Mouse (Mus musculus): ENCODE measurements at regions not wholly inside any gene's neighbourhood (a gene's known extent, or its start where the extent isn't known, plus 50 kb on each side); places are given as distances from the start of the nearest gene placed in this dataset.

DNA sequence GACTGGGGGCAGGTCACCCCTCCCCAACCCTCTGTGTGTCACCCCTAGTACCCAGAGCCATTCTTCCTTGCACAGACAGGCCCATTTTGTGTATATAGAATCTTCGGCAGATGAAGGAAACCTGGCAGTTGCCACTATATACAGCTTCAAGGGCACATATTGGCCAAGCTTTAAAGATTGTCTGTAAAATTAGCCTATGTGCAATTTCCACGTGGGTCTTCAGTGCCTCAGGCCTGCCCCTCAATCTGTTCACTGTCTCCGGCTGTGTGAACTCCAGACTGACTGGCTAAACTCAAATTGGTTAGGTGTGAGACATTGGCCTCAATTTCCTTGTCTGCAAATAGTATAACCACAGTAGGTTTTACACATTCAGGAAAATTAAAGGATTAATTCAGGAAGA lies 130.9 kb upstream of the Kdm8 start:
- H3K4me2 ChIP-seq (ENCODE audit: low read length), result no peak overlapping the region
- H3K4me3 ChIP-seq (ENCODE audit: low read depth, low read length), result no peak overlapping the region
- no peaks in the 10 kb centered on the region for H3K36me3 ChIP-seq (ENCODE audit: control insufficient read depth, insufficient read depth, low read length)
- no peak for DNase-seq (ENCODE audit: low spot score)
- no peak overlapping the region for H3K27ac ChIP-seq (ENCODE audit: low read depth)
- 78% methylated on average over 3 of the region's 3 CpGs for WGBS
- ATAC-seq (replicated peaks; ENCODE audit: low FRiP score, low TSS enrichment, low read depth), result no peak
- no peaks in the 10 kb centered on the region for H3K27me3 ChIP-seq (replicated peaks; ENCODE audit: control insufficient read depth, insufficient read depth, low read length)
- H3K9ac ChIP-seq (ENCODE audit: low read length), result no peak overlapping the region
- H3K9me3 ChIP-seq (ENCODE audit: control insufficient read depth, low read length), result no peaks in the 10 kb centered on the region
- no peaks in the 10 kb centered on the region for H3K4me1 ChIP-seq (replicated peaks; ENCODE audit: control insufficient read depth, insufficient read depth, low read length)

DNA sequence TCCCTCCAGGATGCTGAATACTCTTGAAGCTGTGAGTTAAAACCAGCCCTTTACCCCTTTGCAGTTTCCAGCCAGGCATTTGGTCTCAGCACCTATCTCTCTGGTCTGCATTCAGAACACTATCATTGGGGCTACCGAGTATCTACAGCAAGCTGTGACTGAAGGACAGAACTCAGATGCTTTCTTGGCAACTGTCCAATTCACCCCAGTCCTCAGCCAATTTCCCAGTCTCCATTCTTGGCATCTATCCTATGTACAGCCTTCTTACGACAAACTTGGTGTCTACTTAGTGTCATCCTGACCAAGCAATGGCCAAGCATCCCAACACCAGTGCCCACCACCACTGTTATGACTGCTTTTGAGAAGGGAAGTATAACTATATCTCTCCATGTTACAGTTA lies 109.7 kb upstream of the Kdm8 start:
- Histone ChIP-seq H3K9me3 (ENCODE audit: control insufficient read depth, low read length) (no peaks in the 10 kb centered on the region), H3K9ac (ENCODE audit: low read length) (no peak overlapping the region), H3K4me1 (replicated peaks; ENCODE audit: control insufficient read depth, insufficient read depth, low read length) (no peaks in the 10 kb centered on the region), H3K4me3 (ENCODE audit: low read depth, low read length) (no peak overlapping the region), H3K27me3 (replicated peaks; ENCODE audit: control insufficient read depth, insufficient read depth, low read length) (no peaks in the 10 kb centered on the region), H3K27ac (ENCODE audit: low read depth) (no peak overlapping the region), H3K4me2 (ENCODE audit: low read length) (no peak overlapping the region), H3K36me3 (ENCODE audit: control insufficient read depth, insufficient read depth, low read length) (no peaks in the 10 kb centered on the region)
- WGBS, result 57% methylated on average over 2 of the region's 2 CpGs
- DNase-seq (ENCODE audit: low spot score) (no peak), ATAC-seq (replicated peaks; ENCODE audit: low FRiP score, low TSS enrichment, low read depth) (no peak)

DNA sequence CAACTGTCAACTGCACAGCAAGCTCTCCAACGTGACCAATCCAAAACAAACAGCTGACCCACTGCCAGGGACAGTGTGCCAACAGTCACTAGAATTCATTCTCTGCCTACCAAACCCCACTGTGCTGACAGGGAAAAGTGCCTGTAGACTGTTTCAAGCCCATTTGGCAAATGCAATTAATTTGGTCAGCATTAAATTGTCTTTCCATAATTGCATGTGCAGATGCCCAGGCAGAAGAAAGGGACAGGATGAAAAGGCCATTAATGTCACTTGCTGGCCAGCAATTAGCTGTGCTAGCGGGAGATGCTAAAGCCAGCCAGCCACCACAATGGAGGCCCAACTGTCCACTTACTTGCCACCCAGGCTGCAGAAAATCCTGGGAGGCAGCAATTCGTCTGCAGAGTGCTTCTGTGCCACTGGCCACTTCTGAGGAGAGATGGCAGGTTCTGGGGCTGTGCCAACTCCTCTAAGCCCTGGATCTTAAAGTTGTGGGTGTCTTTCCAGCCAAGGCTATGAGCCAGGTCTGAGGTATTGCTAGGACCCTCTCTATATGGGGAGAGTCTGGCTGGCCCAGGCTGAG lies 108.8 kb upstream of the Kdm8 start:
- ATAC-seq (replicated peaks; ENCODE audit: low FRiP score, low TSS enrichment, low read depth), result no peak
- WGBS, result 71% methylated on average over 3 of the region's 3 CpGs
- DNase-seq (ENCODE audit: low spot score), result no peak

DNA sequence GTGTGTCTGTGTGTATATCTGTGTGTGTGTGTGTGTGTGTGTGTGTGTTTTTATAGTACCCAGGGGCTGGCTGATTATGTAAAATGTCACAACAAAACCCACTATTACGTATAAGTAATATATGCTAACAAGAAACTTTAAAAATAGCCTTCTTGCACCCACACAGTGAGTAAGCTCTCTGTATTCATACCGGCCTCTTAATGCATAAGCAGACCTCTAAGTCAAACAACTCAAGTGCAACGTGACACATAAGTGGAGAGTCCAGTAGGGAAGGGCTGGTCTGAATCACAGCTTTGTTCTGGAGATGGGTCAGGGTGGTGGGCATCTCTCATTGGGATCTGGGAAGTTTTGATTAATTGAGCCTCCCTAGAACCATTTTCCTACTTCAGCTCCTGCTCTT lies 107.7 kb upstream of the Kdm8 start:
- H3K9me3 ChIP-seq (ENCODE audit: control insufficient read depth, low read length), result no peaks in the 10 kb centered on the region
- no peaks in the 10 kb centered on the region for H3K36me3 ChIP-seq (ENCODE audit: control insufficient read depth, insufficient read depth, low read length)
- ATAC-seq (replicated peaks; ENCODE audit: low FRiP score, low TSS enrichment, low read depth) (no peak), DNase-seq (ENCODE audit: low spot score) (no peak)
- no peak overlapping the region for H3K4me3 ChIP-seq (ENCODE audit: low read depth, low read length)
- WGBS, result 63% methylated on average over 3 of the region's 3 CpGs
- H3K9ac ChIP-seq (ENCODE audit: low read length), result no peak overlapping the region
- no peaks in the 10 kb centered on the region for H3K4me1 ChIP-seq (replicated peaks; ENCODE audit: control insufficient read depth, insufficient read depth, low read length)
- no peak overlapping the region for H3K27ac ChIP-seq (ENCODE audit: low read depth)
- H3K27me3 ChIP-seq (replicated peaks; ENCODE audit: control insufficient read depth, insufficient read depth, low read length), result no peaks in the 10 kb centered on the region
- H3K4me2 ChIP-seq (ENCODE audit: low read length), result no peak overlapping the region

More for the DNA sequence above, 108.8 kb upstream of the Kdm8 start:
- Histone ChIP-seq H3K27me3 (replicated peaks; ENCODE audit: control insufficient read depth, insufficient read depth, low read length) (no peaks in the 10 kb centered on the region), H3K27ac (ENCODE audit: low read depth) (no peak overlapping the region), H3K4me2 (ENCODE audit: low read length) (no peak overlapping the region), H3K9ac (ENCODE audit: low read length) (no peak overlapping the region), H3K9me3 (ENCODE audit: control insufficient read depth, low read length) (no peaks in the 10 kb centered on the region), H3K36me3 (ENCODE audit: control insufficient read depth, insufficient read depth, low read length) (no peaks in the 10 kb centered on the region), H3K4me3 (ENCODE audit: low read depth, low read length) (no peak overlapping the region), H3K4me1 (replicated peaks; ENCODE audit: control insufficient read depth, insufficient read depth, low read length) (no peaks in the 10 kb centered on the region)

DNA sequence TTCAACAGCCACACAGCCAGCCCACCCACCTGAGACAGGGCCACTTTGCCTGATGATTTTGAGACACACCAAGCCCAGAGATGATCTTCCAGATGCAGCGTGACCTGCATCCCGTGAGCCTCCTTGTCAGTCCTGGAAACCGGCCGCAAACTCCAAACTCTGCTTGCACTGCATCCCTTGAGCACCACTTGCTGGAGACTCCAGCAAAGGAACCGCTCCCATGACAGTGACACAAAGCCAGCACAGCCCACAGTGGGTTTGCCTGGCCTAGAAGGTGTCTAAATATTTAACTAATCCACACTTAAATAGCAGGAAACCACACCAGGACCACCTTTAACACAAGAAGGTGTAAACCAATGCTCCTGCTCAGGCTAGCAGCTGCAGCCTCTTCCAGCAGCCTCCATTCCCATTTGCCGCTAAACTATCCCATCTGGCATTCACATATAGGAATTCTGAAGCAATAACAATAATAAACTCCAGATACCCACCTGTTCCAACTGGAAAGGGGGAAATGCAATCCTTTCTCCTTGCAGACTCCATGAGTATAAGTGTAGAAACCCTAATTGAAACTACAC lies 106.2 kb upstream of the Kdm8 start:
- Histone ChIP-seq H3K4me3 (ENCODE audit: low read depth, low read length) (no peak overlapping the region), H3K36me3 (ENCODE audit: control insufficient read depth, insufficient read depth, low read length) (no peaks in the 10 kb centered on the region), H3K9me3 (ENCODE audit: control insufficient read depth, low read length) (no peaks in the 10 kb centered on the region), H3K4me1 (replicated peaks; ENCODE audit: control insufficient read depth, insufficient read depth, low read length) (no peaks in the 10 kb centered on the region), H3K4me2 (ENCODE audit: low read length) (no peak overlapping the region), H3K9ac (ENCODE audit: low read length) (no peak overlapping the region), H3K27ac (ENCODE audit: low read depth) (no peak overlapping the region), H3K27me3 (replicated peaks; ENCODE audit: control insufficient read depth, insufficient read depth, low read length) (no peaks in the 10 kb centered on the region)
- no peak for DNase-seq (ENCODE audit: low spot score)
- WGBS, result 54% methylated on average over 6 of the region's 6 CpGs
- no peak for ATAC-seq (replicated peaks; ENCODE audit: low FRiP score, low TSS enrichment, low read depth)

DNA sequence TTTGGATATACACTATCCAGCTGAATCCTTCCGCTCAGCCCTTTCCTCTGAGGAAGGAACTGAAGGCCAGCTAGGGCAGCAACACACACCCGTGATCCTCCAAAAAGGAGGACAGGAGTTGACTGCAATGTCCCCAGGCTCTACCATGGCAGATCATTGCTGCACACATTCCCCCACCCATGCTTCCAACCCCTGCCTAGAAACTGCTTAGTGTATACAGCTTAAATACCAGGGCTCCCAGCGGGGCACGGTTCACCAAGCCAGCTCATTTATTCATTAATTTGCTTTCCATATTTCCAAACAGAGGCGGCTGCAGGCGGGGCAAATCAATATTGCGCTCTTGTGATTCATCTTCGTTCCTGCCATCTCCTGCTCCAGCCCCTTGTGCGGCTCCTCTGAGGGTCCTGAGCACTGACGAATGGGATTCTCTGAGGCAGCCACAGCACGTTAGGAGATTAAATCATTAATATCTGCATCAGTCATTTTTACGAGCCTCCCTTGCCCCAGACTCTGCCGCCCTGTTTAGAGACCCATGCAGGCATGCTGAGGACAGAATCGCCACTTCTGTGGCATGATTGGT lies 104.1 kb upstream of the Kdm8 start:
- Histone ChIP-seq H3K4me1 (replicated peaks; ENCODE audit: control insufficient read depth, insufficient read depth, low read length) (no peaks in the 10 kb centered on the region), H3K27ac (ENCODE audit: low read depth) (no peak overlapping the region), H3K27me3 (replicated peaks; ENCODE audit: control insufficient read depth, insufficient read depth, low read length) (no peaks in the 10 kb centered on the region), H3K9ac (ENCODE audit: low read length) (no peak overlapping the region), H3K9me3 (ENCODE audit: control insufficient read depth, low read length) (no peaks in the 10 kb centered on the region), H3K4me3 (ENCODE audit: low read depth, low read length) (no peak overlapping the region), H3K4me2 (ENCODE audit: low read length) (no peak overlapping the region), H3K36me3 (ENCODE audit: control insufficient read depth, insufficient read depth, low read length) (no peaks in the 10 kb centered on the region)
- ATAC-seq (replicated peaks; ENCODE audit: low FRiP score, low TSS enrichment, low read depth) (no peak), DNase-seq (ENCODE audit: low spot score) (no peak)
- 49% methylated on average over 14 of the region's 14 CpGs for WGBS

DNA sequence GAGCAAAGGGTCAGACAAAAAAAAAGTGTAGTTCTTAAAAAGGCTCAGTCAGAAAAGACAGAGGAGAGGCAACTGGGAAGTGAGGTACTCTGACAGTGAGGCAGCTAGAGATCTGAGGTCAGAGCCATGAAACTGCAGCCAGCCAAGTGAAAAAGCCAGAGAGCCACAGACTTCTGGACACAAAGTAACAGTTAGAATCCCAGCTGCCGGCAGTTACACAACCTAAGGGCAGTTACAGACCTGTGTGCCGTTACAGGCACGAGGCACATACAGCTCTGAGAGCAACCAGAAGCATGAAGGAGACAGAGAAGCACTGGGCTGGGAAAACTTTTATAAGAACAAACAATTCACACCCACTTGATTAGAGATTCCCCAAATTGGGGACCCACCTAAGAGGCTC lies 94.9 kb upstream of the Kdm8 start:
- Histone ChIP-seq H3K27me3 (replicated peaks; ENCODE audit: control insufficient read depth, insufficient read depth, low read length) (no peaks in the 10 kb centered on the region), H3K36me3 (ENCODE audit: control insufficient read depth, insufficient read depth, low read length) (no peaks in the 10 kb centered on the region), H3K9me3 (ENCODE audit: control insufficient read depth, low read length) (no peaks in the 10 kb centered on the region), H3K4me1 (replicated peaks; ENCODE audit: control insufficient read depth, insufficient read depth, low read length) (peaks cover 4% of the 10 kb centered on the region; the same call in 1 of the 2 replicates), H3K27ac (ENCODE audit: low read depth) (no peak overlapping the region), H3K4me2 (ENCODE audit: low read length) (no peak overlapping the region), H3K9ac (ENCODE audit: low read length) (no peak overlapping the region), H3K4me3 (ENCODE audit: low read depth, low read length) (no peak overlapping the region)
- no peak for DNase-seq (ENCODE audit: low spot score)
- WGBS, result 61% methylated on average over 3 of the region's 3 CpGs
- ATAC-seq (replicated peaks; ENCODE audit: low FRiP score, low TSS enrichment, low read depth), result no peak

DNA sequence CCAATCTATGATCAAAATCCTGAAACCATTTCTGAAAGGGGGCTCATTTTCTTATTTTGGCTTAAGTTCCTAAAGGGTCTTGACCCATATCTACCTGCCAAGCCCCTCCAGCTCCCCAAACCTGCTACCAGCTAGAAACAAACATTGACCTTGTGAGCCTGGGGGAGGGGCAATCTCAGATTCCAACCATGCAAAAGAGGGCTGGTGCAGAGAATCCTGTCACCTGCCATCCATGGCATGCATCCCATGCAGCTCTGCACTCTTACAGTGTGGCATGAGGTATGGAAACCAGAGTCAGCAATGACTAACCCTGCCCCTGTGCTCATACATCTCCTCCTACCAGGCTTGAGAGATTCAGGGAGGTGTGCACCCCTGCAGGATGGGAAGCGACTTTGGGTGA lies 90.3 kb upstream of the Kdm8 start:
- no peak overlapping the region for H3K9ac ChIP-seq (ENCODE audit: low read length)
- WGBS, result 91% methylated on average over 1 of the region's 1 CpGs

DNA sequence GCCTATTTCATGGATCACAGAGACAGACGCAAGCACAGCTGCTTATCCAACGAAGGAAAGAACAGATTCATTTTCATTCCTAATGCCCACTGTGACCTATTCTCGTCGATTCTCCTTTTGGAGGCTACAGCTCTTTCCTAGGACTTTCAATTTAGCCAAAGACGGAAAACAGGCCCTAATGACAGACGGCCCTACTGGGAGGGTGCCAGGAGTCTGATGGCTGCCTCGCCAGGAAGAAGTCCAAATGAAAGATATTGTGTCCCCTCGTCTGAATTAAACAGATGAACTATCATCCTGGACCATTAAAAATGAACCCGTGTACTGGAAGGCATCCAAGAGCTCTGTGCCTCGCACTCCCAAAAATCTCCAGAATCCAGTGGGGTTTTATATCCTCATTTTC lies 89.5 kb upstream of the Kdm8 start:
- H3K27me3 ChIP-seq (replicated peaks; ENCODE audit: control insufficient read depth, insufficient read depth, low read length), result no peaks in the 10 kb centered on the region
- H3K4me1 ChIP-seq (replicated peaks; ENCODE audit: control insufficient read depth, insufficient read depth, low read length), result peaks cover 7% of the 10 kb centered on the region; the same call in 1 of the 2 replicates
- DNase-seq (ENCODE audit: low spot score) (no peak), ATAC-seq (replicated peaks; ENCODE audit: low FRiP score, low TSS enrichment, low read depth) (no peak)
- no peak overlapping the region for H3K4me3 ChIP-seq (ENCODE audit: low read depth, low read length)
- no peak overlapping the region for H3K27ac ChIP-seq (ENCODE audit: low read depth)
- no peak overlapping the region for H3K9ac ChIP-seq (ENCODE audit: low read length)
- H3K9me3 ChIP-seq (ENCODE audit: control insufficient read depth, low read length), result no peaks in the 10 kb centered on the region
- H3K4me2 ChIP-seq (ENCODE audit: low read length), result no peak overlapping the region
- WGBS, result 41% methylated on average over 10 of the region's 10 CpGs
- H3K36me3 ChIP-seq (ENCODE audit: control insufficient read depth, insufficient read depth, low read length), result no peaks in the 10 kb centered on the region

More for the DNA sequence above, 90.3 kb upstream of the Kdm8 start:
- Histone ChIP-seq H3K27me3 (replicated peaks; ENCODE audit: control insufficient read depth, insufficient read depth, low read length) (no peaks in the 10 kb centered on the region), H3K27ac (ENCODE audit: low read depth) (no peak overlapping the region), H3K36me3 (ENCODE audit: control insufficient read depth, insufficient read depth, low read length) (no peaks in the 10 kb centered on the region), H3K4me3 (ENCODE audit: low read depth, low read length) (no peak overlapping the region), H3K9me3 (ENCODE audit: control insufficient read depth, low read length) (no peaks in the 10 kb centered on the region), H3K4me2 (ENCODE audit: low read length) (no peak overlapping the region), H3K4me1 (replicated peaks; ENCODE audit: control insufficient read depth, insufficient read depth, low read length) (peaks cover 7% of the 10 kb centered on the region; the same call in 1 of the 2 replicates)
- DNase-seq (ENCODE audit: low spot score) (no peak), ATAC-seq (replicated peaks; ENCODE audit: low FRiP score, low TSS enrichment, low read depth) (no peak)

Data from intestine, embryonic 14.5 days (tissue).